Mouse (Mus musculus) left cerebral cortex, postnatal 25 days (tissue): Measurements from ENCODE around the gene Lin7c. TPM values are rescaled to one million over a fixed set of nuclear protein-coding genes. Genes with fewer than 3 reads are reported as not detected.

ENCODE experiments used
- DNase-seq, 2 experiments: peaks; one replicate each; pipeline ENCODE4 v3.0.0; 2022; ENCODE audit warnings: low spot score in 2 of 2, mixed read lengths in 1 of 2
- intact Hi-C: fragments of 180-260 bp; cut with DNase I; formaldehyde crosslinking; loops from one replicate; pipeline ENCODE4 v1.15.1; 2025
- total RNA-seq, 2 experiments: library from RNA; stranded (reverse); gene quantifications; 2 replicates each; pipeline ENCODE4 v1.2.3; 2021

Gene Lin7c
- total RNA-seq, 2 experiments from 2014 or later, result 74.6 to 75.6 TPM

- DNase-seq, result no peak
- intact Hi-C loops, result no loop called here
Observed at GRCm38 (mm10) chr2:109933151-109933550, 42.5 kb downstream of the Lin7c start.

- intact Hi-C loops, result no loop called here
- DNase-seq, result no peak
Observed at GRCm38 (mm10) chr2:109934086-109934485, 43.4 kb downstream of the Lin7c start.

- no peak for DNase-seq
- intact Hi-C loops, result no loop called here
Observed at GRCm38 (mm10) chr2:109935194-109935593, 44.5 kb downstream of the Lin7c start.

GRCm38 (mm10) chr2:109935754-109936409, 45.2 kb downstream of the Lin7c start:
- DNase-seq, result no peak
- intact Hi-C loops, result no loop called here

GRCm38 (mm10) chr2:109936410-109936755, 45.7 kb downstream of the Lin7c start:
- DNase-seq, result no peak
- intact Hi-C loops, result no loop called here

- intact Hi-C loops, result no loop called here
- no peak for DNase-seq
Observed at GRCm38 (mm10) chr2:109941973-109942444, 51.4 kb downstream of the Lin7c start.

GRCm38 (mm10) chr2:109942810-109943570, 52.3 kb downstream of the Lin7c start:
- intact Hi-C loops, result no loop called here
- DNase-seq, result peak in 1 of 2 experiments; percentile 17

- no peak for DNase-seq
Observed at GRCm38 (mm10) chr2:109944995-109945394, 54.3 kb downstream of the Lin7c start.

GRCm38 (mm10) chr2:109945532-109945931, 54.9 kb downstream of the Lin7c start:
- intact Hi-C loops, result no loop called here
- DNase-seq, result no peak

More at GRCm38 (mm10) chr2:109944995-109945394, 54.3 kb downstream of the Lin7c start:
- intact Hi-C loops, result no loop called here

GRCm38 (mm10) chr2:109946426-109946825, 55.8 kb downstream of the Lin7c start:
- DNase-seq, result no peak
- intact Hi-C loops, result no loop called here

- DNase-seq, result no peak
- intact Hi-C loops, result no loop called here
Observed at GRCm38 (mm10) chr2:109949519-109949918, 58.9 kb downstream of the Lin7c start.

GRCm38 (mm10) chr2:109950311-109950710, 59.7 kb downstream of the Lin7c start:
- intact Hi-C loops, result no loop called here
- no peak for DNase-seq

Other genes starting within 250 kb of the Lin7c start
- gene Bdnf, start 216.2 kb upstream of the Lin7c start, total RNA-seq, result 10 to 100 TPM; 28.5 to 35.0 TPM
- gene Lgr4, start 26.8 kb downstream of the Lin7c start, total RNA-seq, result 10 to 100 TPM; 24.3 to 27.4 TPM
- gene Ccdc34, start 127.0 kb downstream of the Lin7c start, total RNA-seq, result 10 to 100 TPM; 13.2 to 14.2 TPM